Mouse (Mus musculus) liver, adult 2 months (tissue): ENCODE measurements at regions not wholly inside any gene's neighbourhood (a gene's known extent, or its start where the extent isn't known, plus 50 kb on each side); places are given as distances from the start of the nearest gene placed in this dataset.

ENCODE experiments used
- CTCF ChIP-seq: fragments of 200-500 bp; IDR thresholded peaks from 2 replicates; pipeline ENCODE4 v1.5.1; 2011; ENCODE audit warnings: low read depth, low read length, control low read depth
- POLR2A ChIP-seq: fragments of 200-500 bp; IDR thresholded peaks from 2 replicates; pipeline ENCODE4 v1.6.1; 2011; ENCODE audit warnings: low read length, control low read depth; ENCODE audit not compliant: insufficient read depth; ENCODE audit errors: extremely low read depth

DNA sequence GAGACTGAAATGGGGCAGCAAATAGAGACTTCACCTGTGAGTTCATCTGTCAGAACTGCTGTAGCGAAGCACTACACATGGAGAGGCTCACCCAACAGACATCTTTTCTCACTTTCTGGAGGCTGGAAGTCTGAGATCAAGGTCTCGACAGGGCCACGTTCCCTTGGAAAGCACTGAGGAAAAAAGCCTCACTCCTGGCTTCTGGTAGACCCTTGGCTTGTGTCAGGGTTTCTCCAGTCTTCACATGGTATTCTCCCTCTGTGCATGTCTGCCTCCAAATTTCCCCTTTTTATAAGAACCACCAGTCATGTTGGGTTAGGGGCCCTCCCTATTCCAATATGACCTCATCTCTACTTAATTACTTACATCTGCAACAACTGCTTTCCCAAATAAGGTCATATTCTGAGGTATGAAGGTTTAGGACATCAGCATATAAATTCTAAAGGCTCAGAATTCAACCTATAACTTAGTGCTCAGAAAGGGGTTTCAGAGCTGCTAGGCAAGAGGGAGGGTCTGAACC lies 124.1 kb downstream of the Cyp26a1 start:
- TF ChIP-seq POLR2A = no peak
- no peak for TF ChIP-seq CTCF
